Comparison of ENCODE assay signal across 17 mouse cellular contexts in genomic region chr12:29530823-29531222, GRCm38 (mm10). TPM values are rescaled to one million over a fixed set of nuclear protein-coding genes. Genes with fewer than 3 reads are reported as not detected.
DNase-seq lines count a peak whose midpoint lies in the region; ATAC-seq lines count a peak whose summit lies in the region.
"Had no signal": no experiment of that assay in that cellular context is flagged by ENCODE, and none has a peak within 500 bp of the region (broad histone marks: within the 10 kb centered on the region; RNA-seq: fewer than 3 reads in every experiment).

No protein-coding gene starts in this region.

- peak overlapping the region; percentile 55; the same call in 1 of the 2 replicates for H3K9ac ChIP-seq in forebrain, embryonic 12.5 days
- peak overlapping the region; percentile 86 for H3K9ac ChIP-seq in hindbrain, embryonic 13.5 days
- H3K9ac ChIP-seq in midbrain, embryonic 14.5 days (replicated peaks; ENCODE audit: low read length) = peak overlapping the region; percentile 79
- no peak overlapping the region for H3K9ac ChIP-seq in liver, embryonic 11.5 days (ENCODE audit: low read depth, low read length)
- H3K9ac ChIP-seq: lung, embryonic 15.5 days had no signal

- H3K4me1 ChIP-seq in forebrain, embryonic 12.5 days = peaks cover 59% of the 10 kb centered on the region
- peaks cover 41% of the 10 kb centered on the region for H3K4me1 ChIP-seq in hindbrain, embryonic 13.5 days (replicated peaks)
- H3K4me1 ChIP-seq in midbrain, embryonic 14.5 days (ENCODE audit: control insufficient read depth, insufficient read depth, low read length) = peaks cover 30% of the 10 kb centered on the region
- H3K4me1 ChIP-seq in liver, embryonic 11.5 days (replicated peaks; ENCODE audit: control insufficient read depth, insufficient read depth, low read length) = no peaks in the 10 kb centered on the region
- H3K4me1 ChIP-seq: lung, embryonic 15.5 days had no signal

- H3K27me3 ChIP-seq in forebrain, embryonic 12.5 days = peaks cover 48% of the 10 kb centered on the region
- H3K27me3 ChIP-seq in hindbrain, embryonic 13.5 days = no peaks in the 10 kb centered on the region
- no peaks in the 10 kb centered on the region for H3K27me3 ChIP-seq in midbrain, embryonic 14.5 days (ENCODE audit: control insufficient read depth, insufficient read depth, low read length)
- H3K27me3 ChIP-seq in liver, embryonic 11.5 days (replicated peaks; ENCODE audit: control insufficient read depth, insufficient read depth, low read length) = peaks cover 47% of the 10 kb centered on the region

- H3K4me3 ChIP-seq in forebrain, embryonic 12.5 days (replicated peaks) = peak overlapping the region; percentile 38
- H3K4me3 ChIP-seq in hindbrain, embryonic 13.5 days = peak overlapping the region; percentile 50
- peak overlapping the region; percentile 50 for H3K4me3 ChIP-seq in midbrain, embryonic 14.5 days (replicated peaks; ENCODE audit: low read depth, low read length)
- H3K4me3 ChIP-seq in liver, embryonic 11.5 days (ENCODE audit: low read depth, low read length) = no peak overlapping the region
- H3K4me3 ChIP-seq: erythroblast, embryonic 14.5 days; lung, embryonic 15.5 days had no signal

- intact Hi-C loops in heart, postnatal 14 days (cut with DNase I) = no loop called here

- H3K4me2 ChIP-seq in forebrain, embryonic 12.5 days = peak overlapping the region; percentile 42
- H3K4me2 ChIP-seq in hindbrain, embryonic 13.5 days = peak overlapping the region; percentile 65
- peak overlapping the region; percentile 71 for H3K4me2 ChIP-seq in midbrain, embryonic 14.5 days (ENCODE audit: low read length)
- no peak overlapping the region for H3K4me2 ChIP-seq in liver, embryonic 11.5 days
- H3K4me2 ChIP-seq: lung, embryonic 15.5 days had no signal

- 58% methylated on average over 7 of the region's 7 CpGs for WGBS in forebrain, embryonic 12.5 days
- WGBS in hindbrain, embryonic 13.5 days = 61% methylated on average over 7 of the region's 7 CpGs
- 39% methylated on average over 7 of the region's 7 CpGs for WGBS in midbrain, embryonic 14.5 days
- WGBS in liver, embryonic 11.5 days = 81% methylated on average over 7 of the region's 7 CpGs

- H3K9me3 ChIP-seq in forebrain, embryonic 12.5 days = no peaks in the 10 kb centered on the region
- no peaks in the 10 kb centered on the region for H3K9me3 ChIP-seq in hindbrain, embryonic 13.5 days
- H3K9me3 ChIP-seq in midbrain, embryonic 14.5 days (ENCODE audit: control insufficient read depth, low read length) = no peaks in the 10 kb centered on the region
- no peaks in the 10 kb centered on the region for H3K9me3 ChIP-seq in liver, embryonic 11.5 days (ENCODE audit: control insufficient read depth, low read length)
- H3K9me3 ChIP-seq: lung, embryonic 15.5 days had no signal

- peak; percentile 60 for DNase-seq in brain, adult 2 months (ENCODE audit: low read depth, low spot score)
- DNase-seq in midbrain, embryonic 14.5 days = peak; percentile 54
- no peak for DNase-seq in T-cell, adult 2 months (ENCODE audit: low spot score)
- no peak for DNase-seq in liver, embryonic 11.5 days (ENCODE audit: low spot score)
- no peak for DNase-seq in cerebellum, postnatal 25 days
- no peak for DNase-seq in heart, postnatal 14 days
- DNase-seq: adrenal gland, adult 8-10 months; thymus, postnatal 14 days had no signal

- no peak for ATAC-seq in forebrain, embryonic 12.5 days (ENCODE audit: low FRiP score)
- no peak for ATAC-seq in hindbrain, embryonic 13.5 days (ENCODE audit: low FRiP score)
- no peak for ATAC-seq in midbrain, embryonic 14.5 days (ENCODE audit: low FRiP score, low TSS enrichment)
- ATAC-seq in liver, embryonic 11.5 days (replicated peaks; ENCODE audit: low FRiP score) = no peak
- ATAC-seq: intestine, embryonic 16.5 days had no signal

- peak overlapping the region; percentile 91 for H3K27ac ChIP-seq in forebrain, embryonic 12.5 days
- peak overlapping the region; percentile 98 for H3K27ac ChIP-seq in hindbrain, embryonic 13.5 days
- peak overlapping the region; percentile 98 for H3K27ac ChIP-seq in midbrain, embryonic 14.5 days (replicated peaks; ENCODE audit: low read depth, low read length)
- H3K27ac ChIP-seq in liver, embryonic 11.5 days (ENCODE audit: low read depth, low read length) = no peak overlapping the region
- H3K27ac ChIP-seq: lung, embryonic 15.5 days had no signal

- no peaks in the 10 kb centered on the region for H3K36me3 ChIP-seq in forebrain, embryonic 12.5 days (replicated peaks)
- H3K36me3 ChIP-seq in hindbrain, embryonic 13.5 days = no peaks in the 10 kb centered on the region
- H3K36me3 ChIP-seq in midbrain, embryonic 14.5 days (ENCODE audit: control insufficient read depth, insufficient read depth, low read length) = no peaks in the 10 kb centered on the region
- H3K36me3 ChIP-seq in liver, embryonic 11.5 days (ENCODE audit: control insufficient read depth, insufficient read depth, low read length) = no peaks in the 10 kb centered on the region
- H3K36me3 ChIP-seq: G1E; lung, embryonic 15.5 days had no signal

RNA-seq across cellular contexts. Expression of gene Myt1l, which starts 2.6 kb away (rescaled TPM):
- polyA plus RNA-seq in forebrain, embryonic 12.5 days (2016; fragmentation: Nextera tagmentation; extraction: Ambion mirVana) = 53.6 and 56.1 TPM in 2 replicates
- polyA plus RNA-seq in hindbrain, embryonic 13.5 days (2015; fragmentation: Nextera tagmentation; extraction: Ambion mirVana) = 218 and 219 TPM in 2 replicates
- 250 and 257 TPM in 2 replicates for polyA plus RNA-seq in midbrain, embryonic 14.5 days (2014; fragmentation: Nextera tagmentation; extraction: Ambion mirVana)
- 0.44 and 0.53 TPM in 2 replicates for polyA plus RNA-seq in liver, embryonic 11.5 days (2014; fragmentation: Nextera tagmentation; extraction: Ambion mirVana)
- total RNA-seq in heart, postnatal 14 days (2021) = not detected
- total RNA-seq: heart, adult 18-20 months; liver, adult 2 months; megakaryocyte progenitor cell, adult 5-6 weeks had no signal
- polyA plus RNA-seq: erythroblast, embryonic 14.5 days; G1E; liver, adult 2 months had no signal

Comparison
In these comparisons a context has a peak if more than half of its experiments do, and no peak if none do; other contexts are left out.
1. DNase-seq: peak in brain, adult 2 months (single experiment) and midbrain, embryonic 14.5 days (single experiment); none in T-cell, adult 2 months (single experiment), liver, embryonic 11.5 days (single experiment), cerebellum, postnatal 25 days (0 of 2) and heart, postnatal 14 days (0 of 2).
2. RNA of gene Myt1l, which starts 2.6 kb away (polyA plus RNA-seq): 250 to 257 TPM in midbrain, embryonic 14.5 days, 218 to 219 TPM in hindbrain, embryonic 13.5 days and 53.6 to 56.1 TPM in forebrain, embryonic 12.5 days; 0.44 to 0.53 TPM in liver, embryonic 11.5 days; every median in the first group is over 10 times any median in the second.